Mouse (Mus musculus) cerebellum, postnatal 36 days (tissue): ENCODE results near the gene Prx.

Experiments
- DNase-seq, 2 experiments: peaks; one replicate each; pipeline ENCODE4 v3.0.0; 2021 to 2022; ENCODE audit warnings: mixed read lengths in 2 of 2

Gene Prx

GRCm38 (mm10) chr7:27499036-27499435 lies at the start of gene Prx:
TSS of gene Prx (plus strand) at chr7:27499324.
- DNase-seq, result no peak

DNA sequence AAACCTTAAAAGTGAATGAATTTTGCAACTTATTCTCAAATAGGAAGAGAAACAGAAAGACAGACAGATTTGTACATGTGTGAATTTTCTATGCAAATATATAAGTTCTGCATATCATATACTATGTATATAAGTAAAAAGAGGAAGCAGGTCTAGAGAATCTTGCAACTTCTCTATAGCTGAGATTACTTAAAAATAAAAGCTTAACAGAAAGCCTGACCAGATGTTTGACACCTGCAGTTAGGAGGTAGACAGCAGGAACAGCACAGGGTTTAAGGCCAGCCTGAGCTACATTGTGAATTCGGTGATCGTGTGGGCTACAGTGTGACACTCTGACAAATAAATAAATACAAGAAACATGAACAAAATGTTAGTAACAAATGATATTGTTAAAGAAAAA lies 47.8 kb upstream of the Prx start:
- DNase-seq, result no peak

DNA sequence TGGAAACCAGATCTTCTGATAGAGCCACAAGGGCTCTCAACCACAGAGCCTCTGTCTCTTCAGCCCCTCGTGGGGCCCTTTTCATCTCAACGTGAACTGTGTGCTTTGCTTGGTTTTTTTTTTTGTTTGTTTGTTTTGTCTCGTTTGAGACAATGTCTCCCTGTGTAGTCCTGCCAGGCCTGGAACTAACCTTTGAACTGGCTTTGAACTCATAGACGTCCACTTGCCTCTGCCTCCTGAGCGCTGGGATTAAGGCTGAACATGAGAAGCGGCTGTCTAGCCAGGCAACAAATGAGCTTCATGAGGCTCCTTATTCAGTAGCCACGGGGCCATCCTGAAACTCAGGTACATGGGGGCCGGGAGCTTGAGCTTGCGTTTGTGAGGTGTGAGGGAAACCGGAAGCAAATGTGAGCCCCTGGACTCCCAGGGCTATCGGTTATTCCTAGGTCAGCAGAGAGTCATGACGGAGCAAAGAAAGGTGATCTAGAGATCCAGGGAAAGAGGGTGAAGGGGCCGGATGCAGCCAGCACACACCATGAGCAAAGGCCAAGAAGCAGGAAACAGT lies 46.8 kb upstream of the Prx start:
- no peak for DNase-seq

GRCm38 (mm10) chr7:27454461-27455121 lies 44.5 kb upstream of the Prx start:
- no peak for DNase-seq

DNA sequence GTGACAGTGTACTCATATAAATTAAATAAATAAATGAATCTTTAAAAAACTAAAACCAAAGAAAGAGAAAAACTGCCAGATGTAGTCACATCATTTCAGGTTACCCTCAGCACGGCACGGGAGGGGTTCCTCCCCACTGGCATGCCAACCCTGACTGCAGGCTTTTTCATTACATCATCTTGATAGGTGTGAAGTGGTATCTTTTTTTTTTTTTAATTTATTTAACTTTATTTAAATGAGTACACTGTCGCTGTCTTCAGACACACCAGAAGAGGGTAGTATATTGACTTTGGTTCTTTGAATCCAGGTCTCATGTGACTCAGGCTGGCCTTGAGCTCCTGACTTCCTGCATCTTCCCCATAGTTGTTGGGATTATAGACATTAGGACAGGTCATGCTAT lies 43.9 kb upstream of the Prx start:
- no peak for DNase-seq

DNA sequence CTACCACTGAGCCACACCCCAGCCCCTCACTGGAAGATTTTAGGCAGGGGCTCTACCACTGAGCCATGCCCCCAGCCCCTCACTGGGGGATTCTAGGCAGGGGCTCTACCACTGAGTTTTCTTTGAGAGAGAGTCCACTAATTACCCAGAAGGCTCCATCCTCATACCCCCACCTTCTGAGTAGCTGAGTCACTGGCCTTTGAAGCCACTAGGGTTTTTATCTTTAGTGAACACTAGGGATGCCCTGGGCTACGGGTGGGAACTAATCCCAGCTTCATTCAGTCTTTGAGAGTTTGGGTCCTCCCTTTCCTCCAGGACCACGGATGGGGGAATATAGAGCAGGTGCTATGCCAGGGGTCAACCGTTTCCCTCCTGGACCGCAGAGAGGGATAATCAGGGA lies 40.5 kb upstream of the Prx start:
- no peak for DNase-seq

GRCm38 (mm10) chr7:27459640-27460039 lies 39.5 kb upstream of the Prx start:
- no peak for DNase-seq

DNA sequence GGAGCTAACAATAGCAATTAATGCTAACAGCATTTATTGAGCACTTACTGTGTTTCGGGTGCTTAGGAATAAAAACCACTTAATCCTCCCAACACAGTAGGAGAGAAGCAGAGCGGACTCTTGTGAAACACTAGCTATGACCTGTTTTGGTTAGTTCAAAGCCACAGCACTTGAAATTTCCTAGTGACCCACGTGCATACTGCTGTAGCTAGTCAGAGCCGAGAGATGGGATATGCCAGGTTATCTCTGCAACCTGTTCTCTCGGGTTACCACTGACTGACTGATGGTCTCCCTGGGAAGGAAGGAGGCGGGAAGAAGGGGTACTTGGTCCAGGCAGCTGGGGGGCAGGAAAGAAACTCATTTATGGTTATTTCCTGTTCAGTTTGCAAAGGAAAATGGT lies 38.6 kb upstream of the Prx start:
- DNase-seq, result no peak

DNA sequence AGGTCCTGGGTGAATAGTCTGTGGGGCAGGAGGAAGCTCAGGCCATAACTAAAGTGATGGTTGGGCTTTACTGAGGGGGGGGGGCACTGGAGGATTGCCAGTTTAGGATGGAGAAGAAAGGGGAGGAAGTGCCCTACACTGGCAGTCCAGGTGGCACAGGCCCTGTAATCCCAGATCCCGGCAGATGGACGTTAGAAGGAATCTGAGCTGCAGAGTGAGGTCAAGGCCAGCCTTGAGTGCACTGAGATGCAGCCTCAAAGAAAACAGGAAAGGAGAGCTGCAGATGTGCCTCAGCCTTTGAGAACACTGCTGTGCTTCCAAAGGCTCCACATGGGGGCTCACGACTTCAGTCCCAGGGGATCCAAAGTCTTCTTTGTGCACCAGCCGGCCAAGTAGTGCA lies 31.5 kb upstream of the Prx start:
- DNase-seq, result peak in 1 of 2 experiments; percentile 26

GRCm38 (mm10) chr7:27471390-27472120 lies 27.6 kb upstream of the Prx start:
- DNase-seq, result no peak

- DNase-seq, result no peak
These were observed 26.5 kb upstream of the Prx start for GRCm38 (mm10) chr7:27472596-27472995.

- peak; percentile 100 for DNase-seq
These were observed 25.8 kb upstream of the Prx start, which contains the start of gene Sertad3 for GRCm38 (mm10) chr7:27473156-27473834. TSS of gene Sertad3 (plus strand) at chr7:27473768.

DNA sequence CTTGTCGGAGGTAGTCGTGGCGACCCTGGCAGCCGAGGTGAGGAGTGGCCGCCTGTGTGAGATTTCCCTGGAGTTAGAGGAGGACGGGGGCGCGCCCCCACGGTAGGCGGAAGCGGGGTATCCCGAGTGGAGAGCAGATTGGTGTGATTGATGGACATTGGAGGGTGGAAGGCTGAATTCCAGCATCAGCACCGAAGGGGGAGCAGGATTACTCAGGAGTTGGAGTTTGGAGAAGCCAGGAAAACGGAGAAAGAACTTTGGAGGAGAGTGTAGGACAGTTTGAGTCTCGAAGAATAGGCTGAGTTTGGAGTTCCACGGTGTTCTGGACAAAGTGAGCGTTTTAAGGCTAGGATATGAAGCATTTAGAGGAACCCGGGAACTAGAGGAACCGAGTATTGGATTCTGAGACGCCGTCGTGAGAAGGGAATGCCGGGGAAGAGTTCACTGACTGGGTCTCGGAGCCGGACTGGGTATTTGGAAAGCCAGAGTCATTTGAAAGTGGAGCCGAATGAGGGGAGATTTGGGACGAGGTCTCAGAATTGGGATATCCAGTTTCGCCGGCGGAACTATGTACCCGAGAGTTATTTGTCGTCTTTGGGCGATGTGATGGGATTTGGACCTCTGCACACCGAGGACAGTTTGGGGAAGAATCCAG lies 25.2 kb upstream of the Prx start:
- no peak for DNase-seq

GRCm38 (mm10) chr7:27474490-27474954 lies 24.6 kb upstream of the Prx start:
- DNase-seq, result peak; percentile 94 to 97

- DNase-seq, result no peak
These were observed 23.5 kb upstream of the Prx start for GRCm38 (mm10) chr7:27475596-27475995.

- DNase-seq, result no peak
These were observed 23.0 kb upstream of the Prx start for GRCm38 (mm10) chr7:27476098-27476635.

DNA sequence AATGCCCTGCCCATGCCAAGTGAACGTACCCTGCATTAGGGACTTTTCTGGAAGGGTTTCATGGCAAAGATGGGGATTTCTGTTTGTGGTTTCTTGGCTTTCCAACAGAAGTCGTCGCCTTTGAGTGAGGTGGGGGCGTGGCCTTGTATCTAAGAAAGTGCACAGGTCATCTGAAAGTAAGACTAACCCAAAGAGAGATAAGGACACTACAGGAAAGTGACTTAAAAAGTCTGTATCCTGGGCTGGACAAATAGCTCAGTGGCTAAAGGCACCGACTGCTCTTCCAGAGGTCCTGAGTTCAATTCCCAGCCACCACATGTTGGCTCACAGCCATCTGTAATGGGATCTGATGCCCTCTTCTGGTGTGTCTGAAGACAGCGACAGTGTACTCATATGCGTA lies 20.6 kb upstream of the Prx start:
- no peak for DNase-seq

- no peak for DNase-seq
These were observed 19.4 kb upstream of the Prx start for GRCm38 (mm10) chr7:27479750-27480149.

DNA sequence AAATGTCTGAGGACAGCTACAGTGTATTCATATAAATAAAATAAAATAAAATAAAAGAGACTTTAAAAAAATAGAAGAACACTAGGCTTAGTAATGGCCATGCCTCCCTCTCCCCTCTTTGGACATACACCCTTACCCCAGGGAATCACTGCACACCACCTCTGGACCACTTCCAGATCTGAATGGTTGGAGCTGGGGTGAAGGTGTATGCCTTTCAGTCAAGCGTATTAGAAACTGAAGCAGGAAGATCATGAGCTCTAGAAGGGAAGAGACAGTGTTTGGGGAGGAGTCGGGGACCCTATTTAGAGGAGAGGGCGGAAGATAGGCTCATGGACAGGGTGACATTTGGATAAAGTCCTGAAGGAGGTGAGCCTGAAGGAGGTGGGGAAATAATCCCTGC lies 18.6 kb upstream of the Prx start:
- no peak for DNase-seq

- DNase-seq, result peak in 1 of 2 experiments; percentile 20
These were observed 18.0 kb upstream of the Prx start for GRCm38 (mm10) chr7:27480927-27481626.

DNA sequence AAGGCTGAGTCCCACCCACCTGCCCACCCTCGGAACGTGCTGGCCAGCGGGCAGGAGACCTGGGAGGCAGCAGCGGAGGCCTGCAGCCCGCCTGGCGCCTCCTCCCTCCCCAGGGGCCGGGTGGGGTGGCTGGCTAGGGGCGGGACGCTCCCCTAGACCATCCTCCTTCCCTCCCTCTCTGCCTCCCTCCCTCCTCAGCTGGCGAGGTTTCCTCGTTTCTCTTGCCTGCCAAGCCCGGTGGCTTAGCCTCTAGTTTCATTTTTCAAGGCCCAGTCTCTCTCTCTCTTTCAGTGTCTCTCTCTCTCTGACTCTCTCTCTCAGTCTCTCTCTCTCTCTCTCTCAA lies 17.5 kb upstream of the Prx start:
- DNase-seq, result peak; percentile 68 to 80

- no peak for DNase-seq
These were observed 15.3 kb upstream of the Prx start for GRCm38 (mm10) chr7:27483860-27484259.
